8 mouse cellular contexts compared by ENCODE assay signal in genomic region chr9:78821554-78822212, GRCm38 (mm10).
A peak's percentile ranks its signal among the peaks of the same experiment; 100 is the strongest.
DNase-seq lines count a peak whose midpoint lies in the region; ATAC-seq lines count a peak whose summit lies in the region.
"Not testable (repeated sequence)": the region's sequence is repeated elsewhere in the genome, so short reads cannot be mapped to it uniquely, and the experiment has no call there.

No protein-coding gene starts in this region.

- not testable (repeated sequence) for H3K9ac ChIP-seq in lung, embryonic 15.5 days

- H3K27me3 ChIP-seq in hindbrain, embryonic 10.5 days (ENCODE audit: insufficient read depth, poor library complexity, severe bottlenecking); lung, embryonic 15.5 days: not testable (repeated sequence)

- WGBS in hindbrain, embryonic 10.5 days = 11% methylated on average over 52 of the region's 52 CpGs
- 13% methylated on average over 42 of the region's 52 CpGs for WGBS in lung, embryonic 15.5 days

- peak overlapping the region; percentile 45 for H3K4me3 ChIP-seq in hindbrain, embryonic 10.5 days
- peak overlapping the region; percentile 36 for H3K4me3 ChIP-seq in lung, embryonic 15.5 days

- peak overlapping the region; percentile 60 for H3K4me2 ChIP-seq in lung, embryonic 15.5 days

- ATAC-seq in frontal cortex, adult (ENCODE audit: low TSS enrichment) = peak; percentile 93
- peak; percentile 76; the same call in 1 of the 2 replicates for ATAC-seq in lung, embryonic 15.5 days (ENCODE audit: borderline replicate concordance, extremely low read depth, low FRiP score, low TSS enrichment)

- not testable (repeated sequence) for H3K4me1 ChIP-seq in hindbrain, embryonic 10.5 days (replicated peaks); lung, embryonic 15.5 days

- not testable (repeated sequence) for H3K9me3 ChIP-seq in hindbrain, embryonic 10.5 days; lung, embryonic 15.5 days

- DNase-seq in adrenal gland, postnatal 36 days = peak; percentile 4 to 15
- peak; percentile 21 for DNase-seq in embryo, embryonic 10.5 days (ENCODE audit: low spot score)
- DNase-seq in hindbrain, embryonic 10.5 days (ENCODE audit: low spot score) = peak; percentile 20
- peak; percentile 22 for DNase-seq in kidney, postnatal 10 days
- DNase-seq in neural tube, embryonic 10.5 days (ENCODE audit: extremely low spot score, low spot score) = peak; percentile 31
- peak; percentile 21 for DNase-seq in testis, postnatal 14 days (ENCODE audit: low spot score)

- not testable (repeated sequence) for H3K36me3 ChIP-seq in hindbrain, embryonic 10.5 days; lung, embryonic 15.5 days

- H3K27ac ChIP-seq in hindbrain, embryonic 10.5 days; lung, embryonic 15.5 days: not testable (repeated sequence)
